Mouse (Mus musculus) MEL (cell line): ENCODE data around the gene Dnajc27.

Source experiments
- CTCF ChIP-seq, 3 experiments: IDR thresholded peaks in 2 of 3; conservative IDR thresholded peaks in 1 of 3; 2 replicates each; pipeline ENCODE4 v1.5.1; 2011 to 2012; ENCODE audit warnings: low read length in 3 of 3, low read depth in 2 of 3, mild to moderate bottlenecking in 2 of 3, improper control_type of control experiment in 1 of 3, inconsistent platforms in 1 of 3, mixed read lengths in 1 of 3, moderate library complexity in 1 of 3; ENCODE audit not compliant: control insufficient read depth in 1 of 3, insufficient read depth in 1 of 3, poor library complexity in 1 of 3, severe bottlenecking in 1 of 3
- E2F4 ChIP-seq: IDR thresholded peaks from 2 replicates; pipeline ENCODE4 v1.6.1; 2011; ENCODE audit warnings: low read depth, low read length, improper control_type of control experiment, borderline replicate concordance
- GATA1 ChIP-seq: IDR thresholded peaks from 2 replicates; pipeline ENCODE4 v1.6.1; 2011; ENCODE audit warnings: low read depth, low read length, improper control_type of control experiment
- POLR2A ChIP-seq, 2 experiments: IDR thresholded peaks; 2 replicates each; pipeline ENCODE4 v1.6.1; 2011 to 2012; ENCODE audit warnings: low read length in 2 of 2, mild to moderate bottlenecking in 2 of 2, control low read depth in 1 of 2, improper control_type of control experiment in 1 of 2, low read depth in 1 of 2, moderate library complexity in 1 of 2; ENCODE audit not compliant: control insufficient read depth in 1 of 2, insufficient read depth in 1 of 2, poor library complexity in 1 of 2
- TAL1 ChIP-seq: IDR thresholded peaks from 2 replicates; pipeline ENCODE4 v1.6.1; 2012; ENCODE audit warnings: mild to moderate bottlenecking, inconsistent platforms, low read length, moderate library complexity, mixed read lengths
- ZNF384 ChIP-seq: IDR thresholded peaks from 2 replicates; pipeline ENCODE4 v1.6.1; 2012; ENCODE audit warnings: low read depth, mild to moderate bottlenecking, inconsistent platforms, low read length, improper control_type of control experiment

DNA sequence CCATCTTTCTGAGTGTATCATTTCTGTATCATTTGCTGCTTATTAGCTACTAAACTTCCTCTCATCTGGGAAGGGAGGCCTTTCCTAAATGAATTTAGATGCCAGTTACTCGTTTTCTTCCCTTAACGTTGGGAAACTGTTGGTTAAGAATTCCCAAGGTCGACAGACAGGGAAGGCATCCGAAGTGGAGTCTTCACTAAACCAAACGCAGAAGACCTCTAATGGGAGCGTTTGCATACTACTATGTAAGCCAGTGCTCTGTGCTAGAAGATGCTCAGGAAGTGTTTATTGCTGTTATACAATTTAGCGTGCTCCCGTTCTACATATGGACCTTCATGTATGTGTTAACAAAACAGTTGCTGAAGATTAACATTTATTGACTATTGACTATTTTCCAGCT, 1.1 kb downstream of the Dnajc27 start:
- TF ChIP-seq TAL1 (no peak), POLR2A (IDR thresholded peaks at IDR 0.05; ENCODE audit: control insufficient read depth in 1 of 2, insufficient read depth in 1 of 2, low read depth in 1 of 2, low read length in 2 of 2, poor library complexity in 1 of 2) (no peak), E2F4 (no peak), CTCF (IDR thresholded peaks at IDR 0.05 in 2 of 3, conservative IDR thresholded peaks at IDR 0.05 in 1 of 3; ENCODE audit: control insufficient read depth in 1 of 3, insufficient read depth in 1 of 3, low read depth in 2 of 3, low read length in 3 of 3, poor library complexity in 1 of 3, severe bottlenecking in 1 of 3) (no peak), GATA1 (no peak), ZNF384 (no peak)
